Mouse (Mus musculus) cerebellum, adult 2 months (tissue): Measurements from ENCODE around the gene Slc33a1.

ENCODE experiments used
- CTCF ChIP-seq: fragments of 200-500 bp; IDR thresholded peaks from 2 replicates; pipeline ENCODE4 v1.5.1; 2011; ENCODE audit warnings: low read depth, mild to moderate bottlenecking, control low read depth, low read length, moderate library complexity, borderline replicate concordance; ENCODE audit not compliant: insufficient read depth
- POLR2A ChIP-seq: fragments of 200-500 bp; IDR thresholded peaks from 2 replicates; pipeline ENCODE4 v1.6.1; 2011; ENCODE audit warnings: low read length, control low read depth, borderline replicate concordance; ENCODE audit not compliant: insufficient read depth

DNA sequence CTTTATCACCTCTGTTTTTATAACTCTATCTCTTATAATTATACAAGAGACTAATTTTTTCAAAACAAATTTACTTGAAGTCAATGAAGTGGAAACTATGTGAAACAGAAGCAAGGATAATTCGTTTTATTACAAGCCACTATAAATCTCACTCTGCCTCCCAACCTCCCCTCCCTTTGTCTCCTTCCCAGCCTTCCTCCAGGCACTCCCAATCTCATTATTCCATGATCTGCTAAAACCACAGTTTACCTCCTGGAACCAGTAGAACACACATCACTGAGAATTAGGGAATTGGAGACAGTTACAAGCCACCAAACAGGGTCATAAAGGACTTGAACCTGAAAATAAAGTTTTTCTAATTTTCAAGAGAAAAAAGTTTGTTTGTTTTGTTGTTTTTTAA is 67.4 kb downstream of the Slc33a1 start:
- no peak for TF ChIP-seq CTCF
- TF ChIP-seq POLR2A, result no peak
